Mouse (Mus musculus) urinary bladder, postnatal 4 days (tissue): Measurements from ENCODE around the gene Ube4b.

ENCODE experiments used
- DNase-seq, 2 experiments: peaks; one replicate each; pipeline ENCODE4 v3.0.0; 2021 to 2022; ENCODE audit warnings: low spot score in 2 of 2

Ube4b gene

DNA sequence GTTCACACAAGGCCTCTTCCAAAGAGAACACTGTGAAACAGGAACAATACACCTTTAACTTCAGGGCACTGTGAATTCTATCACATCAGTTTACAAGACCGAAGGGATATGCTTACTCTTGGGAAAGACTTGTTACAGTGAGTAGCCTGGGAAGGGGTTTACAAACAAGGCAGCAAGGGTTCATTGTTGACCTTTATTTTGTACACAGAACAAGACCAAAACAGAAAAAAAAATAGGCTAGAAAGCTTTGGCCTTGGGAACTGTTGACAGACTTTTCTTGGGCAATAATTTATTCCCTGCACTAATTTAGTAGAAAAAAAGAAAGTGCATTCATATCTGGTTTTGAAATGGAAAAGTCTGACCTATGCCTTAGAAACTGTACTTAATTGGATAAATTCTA lies 122.1 kb downstream of the Ube4b start:
- no peak for DNase-seq

DNA sequence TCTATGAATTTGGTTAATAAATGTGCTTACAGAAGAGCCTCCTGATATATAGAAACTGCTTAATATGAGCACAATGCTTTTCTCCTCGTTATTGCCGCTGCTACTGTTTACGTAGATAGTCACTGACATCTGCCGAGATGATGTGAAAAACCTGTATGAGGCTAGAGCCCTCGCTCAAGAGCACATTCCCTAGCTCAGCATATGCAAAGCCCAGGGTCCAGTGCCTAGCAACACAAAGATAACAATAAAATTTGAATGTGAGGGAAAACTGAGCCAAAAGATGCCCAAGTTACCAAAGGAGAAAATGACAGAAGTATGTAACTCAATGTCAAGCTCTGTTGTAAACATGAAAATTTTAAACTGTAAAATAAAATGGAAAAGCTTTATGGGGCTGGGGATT lies 123.0 kb downstream of the Ube4b start:
- no peak for DNase-seq

DNA sequence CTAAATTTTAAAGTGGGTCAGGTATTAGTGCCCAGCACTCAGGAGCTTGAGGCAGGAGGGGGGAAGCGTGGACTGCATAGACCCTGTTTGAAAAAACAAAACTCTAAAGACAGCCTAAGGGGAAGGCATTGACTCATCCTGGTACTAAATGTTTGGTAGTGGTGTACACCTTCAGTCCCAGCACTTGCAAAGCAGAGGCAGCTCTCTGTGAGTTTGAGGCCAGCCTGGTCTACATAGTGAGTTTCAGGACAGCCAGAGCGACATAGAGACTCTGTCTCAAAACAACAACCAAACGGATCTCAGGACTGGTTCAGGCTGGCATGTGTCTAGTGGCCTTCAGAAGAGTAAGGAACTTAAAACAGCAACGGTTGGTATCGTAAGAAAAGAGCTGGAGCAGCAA lies 123.8 kb downstream of the Ube4b start:
- DNase-seq = no peak

- DNase-seq = no peak
Observed at GRCm38 (mm10) chr4:149302136-149302535, 124.4 kb downstream of the Ube4b start.

DNA sequence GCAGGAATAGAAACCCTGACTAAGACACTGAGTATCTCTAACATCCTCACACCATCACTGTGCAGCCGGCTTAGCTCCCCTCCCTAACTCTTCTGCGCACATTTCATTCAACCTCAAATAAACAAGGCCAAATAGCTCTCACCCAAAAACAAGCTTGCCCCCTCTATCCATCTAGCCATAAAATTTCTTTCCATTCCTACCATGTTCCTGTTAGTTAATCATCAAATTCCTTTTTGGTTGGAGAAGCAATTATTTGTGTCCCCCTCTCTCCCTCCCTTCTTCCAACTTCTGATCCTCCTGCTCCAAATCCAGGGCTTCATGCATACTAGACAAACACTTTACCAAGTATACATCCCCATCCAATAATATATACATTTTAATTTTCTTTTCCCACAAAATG lies 130.0 kb downstream of the Ube4b start:
- DNase-seq = no peak

- no peak for DNase-seq
Observed at GRCm38 (mm10) chr4:149292984-149293383, 133.6 kb downstream of the Ube4b start.

DNA sequence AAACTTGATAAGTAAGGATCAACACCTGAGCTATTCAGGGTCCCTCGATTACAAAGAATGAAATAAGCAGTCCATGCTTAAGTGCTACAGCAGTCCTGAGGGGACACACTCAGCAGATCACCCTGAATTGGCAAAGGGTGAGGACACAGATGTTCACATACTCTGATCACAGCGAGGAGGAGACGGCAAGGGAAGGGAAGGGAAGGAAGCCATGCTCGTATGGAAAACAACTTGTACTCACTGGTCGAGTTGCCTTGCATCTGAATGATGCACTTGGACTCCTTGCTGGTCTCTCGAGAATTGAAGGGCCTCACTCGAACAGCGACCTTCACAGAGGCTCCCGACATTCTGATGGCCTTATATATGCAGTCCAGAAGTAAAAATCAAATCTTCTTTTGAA lies 135.5 kb downstream of the Ube4b start:
- no peak for DNase-seq

GRCm38 (mm10) chr4:149290157-149290750 lies 136.3 kb downstream of the Ube4b start:
- DNase-seq = no peak

- no peak for DNase-seq
Observed at GRCm38 (mm10) chr4:149286287-149287137, 140.0 kb downstream of the Ube4b start.

GRCm38 (mm10) chr4:149285691-149286090 lies 140.9 kb downstream of the Ube4b start:
- DNase-seq = no peak

DNA sequence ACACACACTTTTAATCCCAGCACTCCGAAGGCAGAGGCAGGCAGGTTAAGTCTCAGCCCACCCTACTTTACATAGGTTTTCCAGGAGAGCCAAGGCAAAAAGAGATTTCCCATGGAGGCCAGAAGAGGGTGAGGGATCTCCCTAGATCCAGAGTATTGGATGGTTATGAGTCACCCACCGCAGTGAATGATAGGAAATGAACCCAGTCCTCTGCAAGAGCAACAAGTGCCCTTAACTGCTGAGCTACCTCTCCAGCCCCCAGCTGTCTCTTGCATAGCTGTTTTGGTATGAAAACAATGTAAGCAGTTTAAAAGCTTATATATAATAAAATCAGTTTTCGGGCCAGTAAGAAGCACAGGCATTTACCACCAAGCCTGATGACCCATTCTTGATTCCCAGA lies 143.5 kb downstream of the Ube4b start:
- no peak for DNase-seq

- no peak for DNase-seq
Observed at GRCm38 (mm10) chr4:149282025-149282738, 144.4 kb downstream of the Ube4b start.
